Mouse (Mus musculus): ENCODE data around the gene Rtf1.

DNA sequence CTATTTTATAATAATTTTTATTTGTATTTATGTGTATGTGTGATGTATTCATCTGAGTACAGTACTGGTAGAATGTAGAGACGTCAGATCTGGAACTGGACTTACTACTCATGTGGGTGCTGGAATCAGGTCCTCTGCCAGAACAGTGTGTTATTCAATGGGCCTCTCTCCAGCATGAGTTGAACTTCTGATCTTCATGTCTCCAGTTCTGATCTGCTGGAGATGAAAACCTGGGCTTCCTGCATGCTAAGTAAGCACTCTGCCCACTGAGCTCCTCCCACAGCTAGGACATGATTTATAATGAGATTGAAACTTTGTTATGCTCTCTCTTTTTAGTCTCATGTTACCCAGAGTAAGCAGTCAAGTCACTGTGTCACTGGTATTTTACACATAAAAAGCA is 21.2 kb downstream of the Rtf1 start:
- no peak for TF ChIP-seq CTCF (conservative IDR thresholded peaks at IDR 0.05; ENCODE audit: insufficient read depth, insufficient read length, low read depth, low read length)
- TF ChIP-seq POLR2A (IDR thresholded peaks at IDR 0.05; ENCODE audit: low read depth, low read length): no peak
